8 mouse cellular contexts compared by ENCODE assay signal in the genomic region with DNA sequence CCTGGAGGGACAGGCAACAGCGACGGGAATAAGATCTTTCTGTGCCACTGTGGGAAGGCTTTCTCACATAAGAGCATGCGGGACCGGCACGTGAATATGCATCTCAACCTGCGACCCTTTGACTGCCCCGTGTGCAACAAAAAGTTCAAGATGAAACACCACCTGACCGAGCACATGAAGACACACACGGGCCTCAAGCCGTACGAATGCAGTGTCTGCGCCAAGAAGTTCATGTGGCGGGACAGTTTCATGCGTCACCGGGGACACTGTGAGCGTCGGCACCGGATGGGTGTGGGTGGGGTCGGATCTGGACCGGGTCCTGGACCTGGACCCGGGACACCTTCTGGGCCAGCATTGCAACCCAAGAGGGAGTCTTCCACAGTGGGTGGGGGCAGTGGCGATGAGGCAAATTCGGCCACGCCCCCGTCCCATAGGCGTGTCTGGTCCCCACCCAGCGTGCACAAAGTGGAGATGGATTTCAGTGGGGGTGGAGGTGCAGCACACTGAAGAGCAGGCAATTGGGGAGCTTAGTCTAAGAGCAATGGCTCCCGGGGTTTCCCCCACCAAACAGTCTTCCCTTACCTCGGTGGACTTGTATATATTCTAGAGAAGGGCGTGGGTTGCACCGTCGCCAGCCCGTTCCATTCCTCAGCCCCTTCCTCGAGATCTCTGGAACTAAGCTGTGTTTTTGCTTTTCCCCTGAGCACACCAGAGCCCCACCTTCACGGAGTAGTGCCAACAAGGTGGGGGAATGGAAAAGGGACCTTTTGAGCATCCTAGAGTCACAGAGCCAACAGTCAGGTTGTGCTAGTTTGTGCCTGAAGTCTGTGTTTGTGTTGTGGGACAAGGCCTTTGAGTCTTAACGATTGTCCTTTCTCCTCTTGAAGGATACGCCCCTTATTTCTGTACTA. TPM values are rescaled to one million over a fixed set of nuclear protein-coding genes. Genes with fewer than 3 reads are reported as not detected.
A peak's percentile ranks its signal among the peaks of the same experiment; 100 is the strongest.
DNase-seq lines count a peak whose midpoint lies in the region; ATAC-seq and TF ChIP-seq lines count a peak whose summit lies in the region.

No protein-coding gene starts in this region.

- H3K4me2 ChIP-seq in forebrain, postnatal 0 days (ENCODE audit: low read depth), result peak overlapping the region; percentile 79
- peak overlapping the region; percentile 97 for H3K4me2 ChIP-seq in intestine, embryonic 16.5 days (ENCODE audit: low read depth, low read length)

- no peak for ATAC-seq in forebrain, postnatal 0 days
- no peak for ATAC-seq in intestine, embryonic 16.5 days
- ATAC-seq in megakaryocyte-erythroid progenitor cell, adult 5-6 weeks (replicated peaks; ENCODE audit: low FRiP score, low TSS enrichment, poor library complexity, severe bottlenecking), result peak; percentile 5

- H3K36me3 ChIP-seq in forebrain, postnatal 0 days (ENCODE audit: insufficient read depth), result peaks cover 20% of the 10 kb centered on the region
- H3K36me3 ChIP-seq in intestine, embryonic 16.5 days (ENCODE audit: control insufficient read depth, insufficient read depth, low read length), result peaks cover 15% of the 10 kb centered on the region

- no peak overlapping the region for H3K4me3 ChIP-seq in forebrain, postnatal 0 days (ENCODE audit: low read depth, low read length)
- peak overlapping the region; percentile 81 for H3K4me3 ChIP-seq in intestine, embryonic 16.5 days (ENCODE audit: low read length)

- DNase-seq in kidney, adult 9 months, result peak; percentile 35
- no peak for DNase-seq in kidney, adult 11 months
- peak; percentile 41 for DNase-seq in NIH3T3 (ENCODE audit: low read depth)
- DNase-seq in forebrain, postnatal 0 days, result no peak
- DNase-seq in layer of hippocampus, postnatal 10 days (ENCODE audit: low spot score in 2 of 2), result no peak
- DNase-seq in adrenal gland, postnatal 25 days, result no peak

- H3K27ac ChIP-seq in forebrain, postnatal 0 days (ENCODE audit: low read depth, low read length), result no peak overlapping the region
- peak overlapping the region; percentile 85; the same call in 1 of the 2 replicates for H3K27ac ChIP-seq in intestine, embryonic 16.5 days (ENCODE audit: low read length)

- H3K4me1 ChIP-seq in forebrain, postnatal 0 days (ENCODE audit: insufficient read depth), result peaks cover 7% of the 10 kb centered on the region; the same call in 1 of the 2 replicates
- H3K4me1 ChIP-seq in intestine, embryonic 16.5 days (ENCODE audit: control insufficient read depth, insufficient read depth, low read length), result peaks cover 24% of the 10 kb centered on the region

- 59% methylated on average over 37 of the region's 37 CpGs for WGBS in forebrain, postnatal 0 days
- WGBS in intestine, embryonic 16.5 days, result 57% methylated on average over 37 of the region's 37 CpGs

- no peak overlapping the region for H3K9ac ChIP-seq in forebrain, postnatal 0 days
- H3K9ac ChIP-seq in intestine, embryonic 16.5 days (ENCODE audit: low read depth, low read length), result peak overlapping the region; percentile 80; the same call in 1 of the 2 replicates

- TF ChIP-seq CTCF in forebrain, postnatal 0 days (IDR thresholded peaks at IDR 0.05; ENCODE audit: low read depth), result no peak

- H3K9me3 ChIP-seq in forebrain, postnatal 0 days (ENCODE audit: low read length), result no peaks in the 10 kb centered on the region
- no peaks in the 10 kb centered on the region for H3K9me3 ChIP-seq in intestine, embryonic 16.5 days (ENCODE audit: control insufficient read depth, low read length)

- H3K27me3 ChIP-seq in forebrain, postnatal 0 days (ENCODE audit: insufficient read depth, low read length), result no peaks in the 10 kb centered on the region
- no peaks in the 10 kb centered on the region for H3K27me3 ChIP-seq in intestine, embryonic 16.5 days (replicated peaks; ENCODE audit: control insufficient read depth, insufficient read depth, low read length)

RNA-seq across cellular contexts. Expression of gene Zbtb22, which starts 2.8 kb away (rescaled TPM):
- 34.4 and 44.0 TPM in 2 replicates for total RNA-seq in forebrain, postnatal 0 days (2014; rRNA removed)
- polyA plus RNA-seq in forebrain, postnatal 0 days (2015; fragmentation: Nextera tagmentation; extraction: Ambion mirVana), result 20.4 and 22.3 TPM in 2 replicates
- 12.9 and 15.0 TPM in 2 replicates for polyA plus RNA-seq in intestine, embryonic 16.5 days (2015; fragmentation: Nextera tagmentation; extraction: Ambion mirVana)
- 18.0 and 18.4 TPM in 2 replicates for total RNA-seq in megakaryocyte-erythroid progenitor cell, adult 5-6 weeks (2014; fragmentation: Nextera tagmentation)
- 14.9 and 18.6 TPM in 2 replicates for total RNA-seq in megakaryocyte-erythroid progenitor cell, adult 5-6 weeks (2017)
- 10 to 100 TPM; 29.4 to 30.5 TPM for total RNA-seq in layer of hippocampus, postnatal 10 days (2021)
- 27.4 and 38.8 TPM in 2 replicates for total RNA-seq in adrenal gland, postnatal 25 days (2021)

RNA-seq across cellular contexts. Expression of gene Tapbp, which starts 2.8 kb away (rescaled TPM):
- total RNA-seq in forebrain, postnatal 0 days (2014; rRNA removed), result 27.2 and 36.0 TPM in 2 replicates
- polyA plus RNA-seq in forebrain, postnatal 0 days (2015; fragmentation: Nextera tagmentation; extraction: Ambion mirVana), result 25.0 and 26.2 TPM in 2 replicates
- 44.5 and 45.8 TPM in 2 replicates for polyA plus RNA-seq in intestine, embryonic 16.5 days (2015; fragmentation: Nextera tagmentation; extraction: Ambion mirVana)
- 47.9 and 65.3 TPM in 2 replicates for total RNA-seq in megakaryocyte-erythroid progenitor cell, adult 5-6 weeks (2014; fragmentation: Nextera tagmentation)
- total RNA-seq in megakaryocyte-erythroid progenitor cell, adult 5-6 weeks (2017), result 35.6 and 42.1 TPM in 2 replicates
- 10 to 100 TPM; 36.3 to 40.7 TPM for total RNA-seq in layer of hippocampus, postnatal 10 days (2021)
- total RNA-seq in adrenal gland, postnatal 25 days (2021), result 101 and 166 TPM in 2 replicates

RNA-seq across cellular contexts. Expression of gene Daxx, which starts 9.3 kb away (rescaled TPM):
- 70.4 and 77.1 TPM in 2 replicates for total RNA-seq in forebrain, postnatal 0 days (2014; rRNA removed)
- 41.5 and 45.2 TPM in 2 replicates for polyA plus RNA-seq in forebrain, postnatal 0 days (2015; fragmentation: Nextera tagmentation; extraction: Ambion mirVana)
- 37.6 and 41.6 TPM in 2 replicates for polyA plus RNA-seq in intestine, embryonic 16.5 days (2015; fragmentation: Nextera tagmentation; extraction: Ambion mirVana)
- 60.3 and 70.5 TPM in 2 replicates for total RNA-seq in megakaryocyte-erythroid progenitor cell, adult 5-6 weeks (2014; fragmentation: Nextera tagmentation)
- 41.3 and 49.0 TPM in 2 replicates for total RNA-seq in megakaryocyte-erythroid progenitor cell, adult 5-6 weeks (2017)
- total RNA-seq in layer of hippocampus, postnatal 10 days (2021), result 10 to 100 TPM; 23.9 to 29.6 TPM
- total RNA-seq in adrenal gland, postnatal 25 days (2021), result 35.2 and 36.4 TPM in 2 replicates

RNA-seq across cellular contexts. Expression of gene Rgl2, which starts 10.8 kb away (rescaled TPM):
- 75.7 and 76.3 TPM in 2 replicates for total RNA-seq in forebrain, postnatal 0 days (2014; rRNA removed)
- 24.1 and 27.1 TPM in 2 replicates for polyA plus RNA-seq in forebrain, postnatal 0 days (2015; fragmentation: Nextera tagmentation; extraction: Ambion mirVana)
- 24.4 and 25.9 TPM in 2 replicates for polyA plus RNA-seq in intestine, embryonic 16.5 days (2015; fragmentation: Nextera tagmentation; extraction: Ambion mirVana)
- 42.6 and 49.0 TPM in 2 replicates for total RNA-seq in megakaryocyte-erythroid progenitor cell, adult 5-6 weeks (2014; fragmentation: Nextera tagmentation)
- 10.4 and 14.0 TPM in 2 replicates for total RNA-seq in megakaryocyte-erythroid progenitor cell, adult 5-6 weeks (2017)
- 10 to 100 TPM; 60.2 to 80.6 TPM for total RNA-seq in layer of hippocampus, postnatal 10 days (2021)
- 68.9 and 72.7 TPM in 2 replicates for total RNA-seq in adrenal gland, postnatal 25 days (2021)

RNA-seq across cellular contexts. Expression of gene Platr17, which starts 13.6 kb away (rescaled TPM):
- not detected in 2 replicates for total RNA-seq in forebrain, postnatal 0 days (2014; rRNA removed)
- 1.9 and 2.0 TPM in 2 replicates for polyA plus RNA-seq in forebrain, postnatal 0 days (2015; fragmentation: Nextera tagmentation; extraction: Ambion mirVana)
- polyA plus RNA-seq in intestine, embryonic 16.5 days (2015; fragmentation: Nextera tagmentation; extraction: Ambion mirVana), result 0.40 TPM in 1 of 2 replicates, not detected in the other
- total RNA-seq in megakaryocyte-erythroid progenitor cell, adult 5-6 weeks (2014; fragmentation: Nextera tagmentation), result not detected in 2 replicates
- total RNA-seq in megakaryocyte-erythroid progenitor cell, adult 5-6 weeks (2017), result not detected in 2 replicates
- total RNA-seq in layer of hippocampus, postnatal 10 days (2021), result 1 to 10 TPM in 1 of 2 experiments, under 1 TPM in 1; 0.87 to 1.1 TPM
- not detected in 2 replicates for total RNA-seq in adrenal gland, postnatal 25 days (2021)

Comparison
In these comparisons a context has a peak if more than half of its experiments do, and no peak if none do; other contexts are left out.
1. DNase-seq: peak in kidney, adult 9 months (single experiment) and NIH3T3 (single experiment); none in kidney, adult 11 months (single experiment), forebrain, postnatal 0 days (single experiment), layer of hippocampus, postnatal 10 days (0 of 2) and adrenal gland, postnatal 25 days (single experiment).